Mouse (Mus musculus) kidney, adult 18-20 months (tissue): ENCODE results near the gene Yipf4.

Source experiments
- DNase-seq: peaks from one replicate; pipeline ENCODE4 v3.0.0; 2021

The Yipf4 gene

GRCm38 (mm10) chr17:74526806-74527653 lies 37.7 kb downstream of the Yipf4 start:
- DNase-seq: no peak

GRCm38 (mm10) chr17:74527729-74528607 lies 38.7 kb downstream of the Yipf4 start, which contains the start of gene Birc6:
Gene Birc6 (plus strand): TSS chr17:74528295.
- DNase-seq: peak; percentile 100

- no peak for DNase-seq
Observed at GRCm38 (mm10) chr17:74528648-74529532, 39.6 kb downstream of the Yipf4 start.

- DNase-seq: peak; percentile 8
Observed at GRCm38 (mm10) chr17:74529533-74529824, 40.2 kb downstream of the Yipf4 start.

- no peak for DNase-seq
Observed at GRCm38 (mm10) chr17:74534971-74535370, 45.7 kb downstream of the Yipf4 start.

- DNase-seq: no peak
Observed at GRCm38 (mm10) chr17:74537526-74537925, 48.2 kb downstream of the Yipf4 start.

GRCm38 (mm10) chr17:74543615-74544014 lies 54.3 kb downstream of the Yipf4 start:
- DNase-seq: no peak
